8 mouse cellular contexts compared by ENCODE assay signal in genomic region chr2:13574801-13575150, GRCm38 (mm10). TPM values are rescaled to one million over a fixed set of nuclear protein-coding genes. Genes with fewer than 3 reads are reported as not detected.
A peak's percentile ranks its signal among the peaks of the same experiment; 100 is the strongest.
DNase-seq lines count a peak whose midpoint lies in the region; ATAC-seq and TF ChIP-seq lines count a peak whose summit lies in the region.

No protein-coding gene starts in this region.

- no peak for TF ChIP-seq CTCF in cerebellum, adult 2 months (IDR thresholded peaks at IDR 0.05; ENCODE audit: borderline replicate concordance, insufficient read depth, low read depth, low read length)
- no peak for TF ChIP-seq CTCF in brain, embryonic 14.5 days (IDR thresholded peaks at IDR 0.05; ENCODE audit: borderline replicate concordance, extremely low read depth, insufficient read depth, insufficient read length)
- TF ChIP-seq CTCF in spleen, adult 2 months (IDR thresholded peaks at IDR 0.05; ENCODE audit: extremely low read depth, insufficient read depth, insufficient read length, insufficient replicate concordance), result no peak

- DNase-seq in cerebellum, adult 2 months, result no peak
- DNase-seq in cerebellum, adult 8-10 months, result no peak
- peak; percentile 56 for DNase-seq in brain, embryonic 14.5 days (ENCODE audit: low read depth)
- DNase-seq in heart, adult 11 months, result peak; percentile 98
- DNase-seq in lung, postnatal 25 days (ENCODE audit: low spot score), result peak; percentile 76
- DNase-seq in spleen, adult 2 months (ENCODE audit: low read depth in 1 of 2, low spot score in 2 of 2), result peak in 1 of 2 experiments; percentile 75

- H3K4me1 ChIP-seq in cerebellum, adult 2 months (ENCODE audit: control insufficient read depth, insufficient read depth, low read length), result peaks cover 8% of the 10 kb centered on the region
- H3K4me1 ChIP-seq in intestine, embryonic 16.5 days (ENCODE audit: control insufficient read depth, insufficient read depth, low read length), result peaks cover 11% of the 10 kb centered on the region; the same call in 1 of the 2 replicates
- H3K4me1 ChIP-seq in spleen, adult 2 months (ENCODE audit: control insufficient read depth, insufficient read depth, insufficient read length), result peaks cover 5% of the 10 kb centered on the region

- peak overlapping the region; percentile 69 for H3K4me2 ChIP-seq in intestine, embryonic 16.5 days (ENCODE audit: low read depth, low read length)

- peak; percentile 31 for ATAC-seq in intestine, embryonic 16.5 days
- no peak for ATAC-seq in frontal cortex, adult (ENCODE audit: low TSS enrichment)

- peaks cover 2% of the 10 kb centered on the region; the same call in 1 of the 2 replicates for H3K27me3 ChIP-seq in cerebellum, adult 2 months (ENCODE audit: control insufficient read depth, insufficient read depth, low read length)
- no peaks in the 10 kb centered on the region for H3K27me3 ChIP-seq in intestine, embryonic 16.5 days (replicated peaks; ENCODE audit: control insufficient read depth, insufficient read depth, low read length)
- no peaks in the 10 kb centered on the region for H3K27me3 ChIP-seq in spleen, adult 2 months (ENCODE audit: control insufficient read depth, insufficient read depth, low read length)

- peak overlapping the region; percentile 80 for H3K9ac ChIP-seq in intestine, embryonic 16.5 days (ENCODE audit: low read depth, low read length)

- peak overlapping the region; percentile 50 for H3K4me3 ChIP-seq in cerebellum, adult 2 months (replicated peaks; ENCODE audit: insufficient read depth, low read depth, low read length)
- H3K4me3 ChIP-seq in intestine, embryonic 16.5 days (ENCODE audit: low read length), result peak overlapping the region; percentile 63
- H3K4me3 ChIP-seq in spleen, adult 2 months (ENCODE audit: extremely low read depth, insufficient read depth, insufficient read length), result peak overlapping the region; percentile 72

- H3K27ac ChIP-seq in cerebellum, adult 2 months (ENCODE audit: insufficient read depth, low read length), result no peak overlapping the region
- peak overlapping the region; percentile 96 for H3K27ac ChIP-seq in intestine, embryonic 16.5 days (ENCODE audit: low read length)
- H3K27ac ChIP-seq in spleen, adult 2 months (ENCODE audit: insufficient read depth, low read length), result peak overlapping the region; percentile 92

- H3K9me3 ChIP-seq in intestine, embryonic 16.5 days (ENCODE audit: control insufficient read depth, low read length), result no peaks in the 10 kb centered on the region

- 3% methylated on average over 21 of the region's 21 CpGs for WGBS in cerebellum, adult 2 months
- under 1% methylated on average over 21 of the region's 21 CpGs for WGBS in intestine, embryonic 16.5 days
- under 1% methylated on average over 21 of the region's 21 CpGs for WGBS in spleen, adult 2 months

- no peak for TF ChIP-seq POLR2A in cerebellum, adult 2 months (IDR thresholded peaks at IDR 0.05; ENCODE audit: borderline replicate concordance, insufficient read depth, low read length)
- TF ChIP-seq POLR2A in brain, embryonic 14.5 days (IDR thresholded peaks at IDR 0.05; ENCODE audit: borderline replicate concordance, extremely low read depth, insufficient read depth, insufficient read length, poor library complexity, severe bottlenecking), result no peak
- peak; percentile 22; the same call in 1 of the 2 replicates for TF ChIP-seq POLR2A in spleen, adult 2 months (IDR thresholded peaks at IDR 0.05; ENCODE audit: low read depth, low read length)

- peaks cover 4% of the 10 kb centered on the region; the same call in 1 of the 2 replicates for H3K36me3 ChIP-seq in intestine, embryonic 16.5 days (ENCODE audit: control insufficient read depth, insufficient read depth, low read length)
- H3K36me3 ChIP-seq in spleen, adult 2 months (ENCODE audit: control insufficient read depth, insufficient read depth, low read length), result peaks cover 19% of the 10 kb centered on the region

RNA-seq across cellular contexts. Expression of gene Vim, which starts 1.0 kb away (rescaled TPM):
- polyA plus RNA-seq in cerebellum, adult 2 months (2012; rRNA removed), result 227 and 287 TPM in 2 replicates
- 1,036 and 1,222 TPM in 2 replicates for polyA plus RNA-seq in brain, embryonic 14.5 days (2012; rRNA removed)
- 370 and 392 TPM in 2 replicates for polyA plus RNA-seq in intestine, embryonic 16.5 days (2015; fragmentation: Nextera tagmentation; extraction: Ambion mirVana)
- polyA plus RNA-seq in spleen, adult 2 months (2012; rRNA removed), result 718 and 867 TPM in 2 replicates

RNA-seq across cellular contexts. Expression of gene Trdmt1, which starts 30.3 kb away (rescaled TPM):
- polyA plus RNA-seq in cerebellum, adult 2 months (2012; rRNA removed), result 5.2 and 6.6 TPM in 2 replicates
- 6.8 and 8.5 TPM in 2 replicates for polyA plus RNA-seq in brain, embryonic 14.5 days (2012; rRNA removed)
- polyA plus RNA-seq in intestine, embryonic 16.5 days (2015; fragmentation: Nextera tagmentation; extraction: Ambion mirVana), result 6.8 and 7.3 TPM in 2 replicates
- polyA plus RNA-seq in spleen, adult 2 months (2012; rRNA removed), result 1.1 and 1.2 TPM in 2 replicates

Comparison
In these comparisons a context has a peak if more than half of its experiments do, and no peak if none do; other contexts are left out.
1. DNase-seq: peak in brain, embryonic 14.5 days (single experiment), heart, adult 11 months (single experiment) and lung, postnatal 25 days (single experiment); none in cerebellum, adult 2 months (0 of 2) and cerebellum, adult 8-10 months (single experiment).
2. Peak in every context shown above with its lines, with median percentiles within 50 percentile points of each other: H3K4me3 ChIP-seq.